Mouse (Mus musculus): ENCODE measurements around the gene Prkd1. TPM values are rescaled to one million over a fixed set of nuclear protein-coding genes. Genes with fewer than 3 reads are reported as not detected.

Prkd1 gene
- total RNA-seq (2023) = not detected

DNA sequence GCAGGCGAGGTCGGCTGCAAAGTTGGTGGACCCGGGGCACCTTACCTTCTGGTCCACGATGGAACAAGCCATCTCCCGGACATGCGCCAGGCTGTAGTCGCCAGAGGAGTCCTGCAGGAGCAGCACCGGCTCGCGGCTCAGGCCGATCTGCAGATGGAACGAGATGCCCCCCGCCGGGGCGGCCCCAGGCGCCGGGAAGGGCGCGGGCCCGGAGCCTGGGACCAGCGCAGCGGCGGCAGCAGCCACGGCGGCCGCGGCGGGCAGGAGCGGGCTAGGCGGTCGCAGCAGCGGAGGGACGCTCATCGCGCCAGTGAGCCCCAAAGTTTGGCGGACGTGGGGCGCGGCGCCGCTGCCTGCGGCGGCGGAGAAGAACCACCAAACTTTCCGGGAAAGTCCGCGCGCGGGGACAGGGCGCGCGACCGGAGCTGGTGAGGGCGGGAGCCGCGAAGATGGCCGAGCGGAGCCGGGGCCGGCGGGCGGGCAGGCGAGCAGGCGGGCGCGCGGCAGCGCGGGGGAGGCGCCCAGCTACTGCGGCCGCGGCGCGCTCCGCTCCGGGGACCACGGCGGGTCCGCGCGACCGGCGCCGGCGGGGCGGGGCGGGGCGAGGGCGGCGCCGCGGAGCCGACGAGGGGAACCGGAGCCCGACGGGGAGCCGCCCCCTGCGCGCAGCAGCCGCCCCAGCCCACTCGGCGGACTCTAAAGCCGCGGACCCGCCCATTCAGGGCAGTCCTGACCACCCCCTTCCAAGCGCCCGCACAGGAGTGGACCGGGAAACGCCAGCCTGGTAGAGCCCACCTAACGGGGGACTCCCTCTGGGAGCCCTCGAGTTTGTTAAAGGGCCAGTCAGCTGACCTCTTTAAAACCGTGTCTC is at the start of gene Prkd1:
Prkd1 (minus strand) TSS at position 428 of the 871 bp plus-strand sequence.

